Mouse (Mus musculus) stomach, embryonic 14.5 days (tissue): ENCODE measurements at regions not wholly inside any gene's neighbourhood (a gene's known extent, or its start where the extent isn't known, plus 50 kb on each side); places are given as distances from the start of the nearest gene placed in this dataset.
"Not testable (repeated sequence)": the region's sequence is repeated elsewhere in the genome, so short reads cannot be mapped to it uniquely, and the experiment has no call there.

Source experiments
- ATAC-seq: fragments of 200-750 bp; cut with Nextera tagmentation; 2 replicates; pipeline ENCODE4 v1.8.0; 2017; ENCODE audit warnings: low read depth, moderate TSS enrichment; ENCODE audit not compliant: insufficient number of reproducible peaks, insufficient read depth, low FRiP score
- H3K27ac ChIP-seq: fragments of 300-500 bp; sonication (generic); 2 replicates; pipeline ENCODE4 v1.5.1; 2014; ENCODE audit warnings: mild to moderate bottlenecking, low read length, moderate library complexity, mixed read lengths
- H3K27me3 ChIP-seq: fragments of 300-500 bp; sonication (generic); 2 replicates; pipeline ENCODE4 v1.6.1; 2014; ENCODE audit warnings: low read length, control low read depth, mixed read lengths; ENCODE audit not compliant: control insufficient read depth, insufficient read depth
- H3K36me3 ChIP-seq: fragments of 300-500 bp; sonication (generic); 2 replicates; pipeline ENCODE4 v1.6.1; 2014; ENCODE audit warnings: mild to moderate bottlenecking, control low read depth, low read length, moderate library complexity, mixed read lengths; ENCODE audit not compliant: control insufficient read depth, insufficient read depth
- H3K4me1 ChIP-seq: fragments of 300-500 bp; sonication (generic); 2 replicates; pipeline ENCODE4 v1.6.1; 2014; ENCODE audit warnings: low read length, control low read depth, mixed read lengths; ENCODE audit not compliant: control insufficient read depth, insufficient read depth
- H3K4me2 ChIP-seq: fragments of 300-500 bp; sonication (generic); replicated peaks from 2 replicates; pipeline ENCODE4 v1.6.1; 2014; ENCODE audit warnings: low read depth, low read length, control low read depth
- H3K4me3 ChIP-seq: fragments of 300-500 bp; sonication (generic); 2 replicates; pipeline ENCODE4 v1.5.1; 2014; ENCODE audit warnings: low read depth, low read length, control low read depth
- H3K9ac ChIP-seq: fragments of 300-500 bp; sonication (generic); replicated peaks from 2 replicates; pipeline ENCODE4 v1.6.1; 2014; ENCODE audit warnings: low read depth, mild to moderate bottlenecking, control low read depth, low read length, moderate library complexity, mixed read lengths
- H3K9me3 ChIP-seq: fragments of 300-500 bp; sonication (generic); 2 replicates; pipeline ENCODE4 v1.6.1; 2016; ENCODE audit warnings: low read depth, low read length, control low read depth; ENCODE audit not compliant: control insufficient read depth
- WGBS: fragments of 180-500 bp; shearing (Covaris S2); extraction: QIAGEN DNeasy Blood & Tissue Kit; methylation state at CpG from one replicate; pipeline ENCODE4 v1.1.7; 2014; 5-methylcytosine and 5-hydroxymethylcytosine counted together

- H3K27ac ChIP-seq, ATAC-seq, H3K4me2 ChIP-seq, H3K36me3 ChIP-seq, H3K4me1 ChIP-seq, H3K9ac ChIP-seq, H3K9me3 ChIP-seq, H3K27me3 ChIP-seq, H3K4me3 ChIP-seq: not testable (repeated sequence)
- 91% methylated on average over 13 of the region's 13 CpGs for WGBS
Measured at GRCm38 (mm10) chr5:3193592-3193991, 147.7 kb upstream of the Cdk6 start.

GRCm38 (mm10) chr5:3197952-3198841, 143.1 kb upstream of the Cdk6 start:
- H3K36me3 ChIP-seq, result no peaks in the 10 kb centered on the region
- H3K9ac ChIP-seq, result no peak overlapping the region
- peak overlapping the region; percentile 7; the same call in 1 of the 2 replicates for H3K4me2 ChIP-seq
- H3K27me3 ChIP-seq, result no peaks in the 10 kb centered on the region
- H3K4me3 ChIP-seq, result no peak overlapping the region
- H3K4me1 ChIP-seq, result peaks cover 8% of the 10 kb centered on the region; the same call in 1 of the 2 replicates
- H3K27ac ChIP-seq, result peak overlapping the region; percentile 68; the same call in 1 of the 2 replicates
- peak; percentile 75 for ATAC-seq
- H3K9me3 ChIP-seq, result no peaks in the 10 kb centered on the region
- 39% methylated on average over 16 of the region's 16 CpGs for WGBS

- not testable (repeated sequence) for H3K9ac ChIP-seq, H3K4me3 ChIP-seq, H3K4me1 ChIP-seq, H3K27me3 ChIP-seq, H3K9me3 ChIP-seq, H3K36me3 ChIP-seq, ATAC-seq
- WGBS, result 45% methylated on average over 7 of the region's 7 CpGs
- peak overlapping the region; percentile 68; the same call in 1 of the 2 replicates for H3K27ac ChIP-seq
- H3K4me2 ChIP-seq, result peak overlapping the region; percentile 7; the same call in 1 of the 2 replicates
Measured at GRCm38 (mm10) chr5:3198869-3199550, 142.3 kb upstream of the Cdk6 start.

GRCm38 (mm10) chr5:3206160-3206559, 135.1 kb upstream of the Cdk6 start:
- H3K4me2 ChIP-seq, H3K36me3 ChIP-seq, H3K27ac ChIP-seq, H3K27me3 ChIP-seq, H3K9ac ChIP-seq, H3K4me3 ChIP-seq, ATAC-seq, H3K9me3 ChIP-seq, H3K4me1 ChIP-seq: not testable (repeated sequence)
- WGBS, result 70% methylated on average over 5 of the region's 5 CpGs

- ATAC-seq, result not testable (repeated sequence)
- WGBS, result 86% methylated on average over 4 of the region's 4 CpGs
Measured at GRCm38 (mm10) chr5:3208293-3208692, 133.0 kb upstream of the Cdk6 start.

GRCm38 (mm10) chr5:3211284-3211683, 130.0 kb upstream of the Cdk6 start:
- Histone ChIP-seq H3K9ac (no peak overlapping the region), H3K4me1 (no peaks in the 10 kb centered on the region), H3K27ac (no peak overlapping the region), H3K4me3 (no peak overlapping the region), H3K36me3 (no peaks in the 10 kb centered on the region), H3K27me3 (no peaks in the 10 kb centered on the region), H3K9me3 (no peaks in the 10 kb centered on the region), H3K4me2 (no peak overlapping the region)
- WGBS, result 89% methylated on average over 3 of the region's 3 CpGs
- ATAC-seq, result no peak

More at GRCm38 (mm10) chr5:3208293-3208692, 133.0 kb upstream of the Cdk6 start:
- not testable (repeated sequence) for H3K4me1 ChIP-seq, H3K27me3 ChIP-seq, H3K36me3 ChIP-seq, H3K4me3 ChIP-seq, H3K9ac ChIP-seq, H3K4me2 ChIP-seq, H3K27ac ChIP-seq, H3K9me3 ChIP-seq

- no peaks in the 10 kb centered on the region for H3K36me3 ChIP-seq
- H3K9me3 ChIP-seq, result no peaks in the 10 kb centered on the region
- no peak overlapping the region for H3K27ac ChIP-seq
- no peaks in the 10 kb centered on the region for H3K27me3 ChIP-seq
- H3K4me3 ChIP-seq, result no peak overlapping the region
- WGBS, result 65% methylated on average over 5 of the region's 5 CpGs
- H3K9ac ChIP-seq, result no peak overlapping the region
- no peak for ATAC-seq
- no peak overlapping the region for H3K4me2 ChIP-seq
- H3K4me1 ChIP-seq, result no peaks in the 10 kb centered on the region
Measured at GRCm38 (mm10) chr5:3216053-3216452, 125.2 kb upstream of the Cdk6 start.

GRCm38 (mm10) chr5:3219230-3219629, 122.1 kb upstream of the Cdk6 start:
- 46% methylated on average over 4 of the region's 4 CpGs for WGBS
- H3K9me3 ChIP-seq, result no peaks in the 10 kb centered on the region
- H3K4me2 ChIP-seq, result no peak overlapping the region
- H3K36me3 ChIP-seq, result no peaks in the 10 kb centered on the region
- no peak overlapping the region for H3K9ac ChIP-seq
- ATAC-seq, result no peak
- H3K4me1 ChIP-seq, result no peaks in the 10 kb centered on the region
- no peaks in the 10 kb centered on the region for H3K27me3 ChIP-seq
- H3K4me3 ChIP-seq, result no peak overlapping the region
- no peak overlapping the region for H3K27ac ChIP-seq
